Mouse (Mus musculus): ENCODE data around the gene Ovch2. TPM values are rescaled to one million over a fixed set of nuclear protein-coding genes. Genes with fewer than 3 reads are reported as not detected.

The Ovch2 gene
- polyA plus RNA-seq, 1 experiment from 2014 or later = not detected

DNA sequence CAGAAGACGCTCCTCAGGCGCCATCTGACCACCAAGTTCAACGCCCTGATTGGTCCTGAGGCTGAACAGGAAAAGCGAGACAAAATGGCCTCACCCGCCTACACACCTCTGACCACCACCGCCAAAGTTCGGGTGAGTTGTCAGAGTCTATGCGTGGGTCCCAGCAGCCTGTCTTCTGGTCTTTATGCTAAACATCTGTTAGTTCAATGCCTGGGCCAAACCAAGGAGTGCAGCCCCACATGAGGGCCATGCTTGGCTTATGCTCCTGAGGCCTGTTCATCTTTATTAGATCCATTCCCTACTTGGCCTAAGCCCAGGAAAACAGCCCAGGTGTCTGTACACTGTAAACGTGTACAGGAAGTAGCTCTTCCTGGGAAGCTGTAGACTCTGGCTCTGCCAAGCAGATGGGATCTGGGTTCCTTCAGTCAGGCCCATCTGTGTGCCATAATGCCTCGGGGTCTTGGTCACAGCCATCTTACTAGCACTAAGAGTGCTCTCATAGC is 58.0 kb downstream of the Ovch2 start:
- Histone ChIP-seq H3K9me3 (replicated peaks; ENCODE audit: control insufficient read depth, low read length) (no peaks in the 10 kb centered on the region), H3K36me3 (replicated peaks; ENCODE audit: control insufficient read depth, insufficient read depth, low read depth, low read length) (no peaks in the 10 kb centered on the region), H3K4me1 (ENCODE audit: control insufficient read depth, insufficient read depth, low read length) (no peaks in the 10 kb centered on the region), H3K4me2 (ENCODE audit: low read depth, low read length) (no peak overlapping the region), H3K27ac (replicated peaks; ENCODE audit: low read depth, low read length) (no peak overlapping the region), H3K27me3 (ENCODE audit: control insufficient read depth, insufficient read depth, low read length) (no peaks in the 10 kb centered on the region), H3K9ac (replicated peaks; ENCODE audit: low read length) (no peak overlapping the region), H3K4me3 (ENCODE audit: low read depth, low read length) (no peak overlapping the region)
- 87% methylated on average over 10 of the region's 10 CpGs for WGBS
- ATAC-seq (replicated peaks; ENCODE audit: insufficient number of reproducible peaks, low FRiP score, low TSS enrichment, low read depth) = no peak
- no peak for DNase-seq (ENCODE audit: low spot score)

DNA sequence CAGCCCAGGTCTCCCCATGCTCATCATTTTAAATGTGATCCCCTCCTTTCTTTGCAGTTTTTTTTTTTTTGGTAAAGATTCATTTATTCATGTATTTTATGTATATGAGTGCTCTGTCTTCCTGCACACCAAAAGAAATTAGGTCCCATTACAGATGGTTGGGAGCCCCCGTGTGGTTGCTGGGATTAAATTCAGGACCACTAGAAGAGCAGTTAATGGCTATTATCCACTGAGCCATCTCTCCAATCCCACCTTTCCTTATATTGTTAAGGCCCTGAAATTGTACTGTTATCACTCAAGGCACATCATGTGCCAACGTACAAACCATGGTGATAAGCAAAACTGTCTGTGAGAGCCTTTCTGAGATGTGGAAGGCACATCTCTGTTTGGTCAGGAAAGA is 62.3 kb downstream of the Ovch2 start:
- H3K9me3 ChIP-seq (replicated peaks; ENCODE audit: control insufficient read depth, low read length) = no peaks in the 10 kb centered on the region
- no peak for ATAC-seq (replicated peaks; ENCODE audit: insufficient number of reproducible peaks, low FRiP score, low TSS enrichment, low read depth)
- 41% methylated on average over 2 of the region's 2 CpGs for WGBS
- H3K4me1 ChIP-seq (ENCODE audit: control insufficient read depth, insufficient read depth, low read length) = no peaks in the 10 kb centered on the region
- no peak overlapping the region for H3K4me2 ChIP-seq (ENCODE audit: low read depth, low read length)
- H3K27ac ChIP-seq (replicated peaks; ENCODE audit: low read depth, low read length) = no peak overlapping the region
- peak; percentile 55 for DNase-seq (ENCODE audit: low spot score)
- no peak overlapping the region for H3K9ac ChIP-seq (replicated peaks; ENCODE audit: low read length)
- no peak overlapping the region for H3K4me3 ChIP-seq (ENCODE audit: low read depth, low read length)
- H3K36me3 ChIP-seq (replicated peaks; ENCODE audit: control insufficient read depth, insufficient read depth, low read depth, low read length) = no peaks in the 10 kb centered on the region
- no peaks in the 10 kb centered on the region for H3K27me3 ChIP-seq (ENCODE audit: control insufficient read depth, insufficient read depth, low read length)

DNA sequence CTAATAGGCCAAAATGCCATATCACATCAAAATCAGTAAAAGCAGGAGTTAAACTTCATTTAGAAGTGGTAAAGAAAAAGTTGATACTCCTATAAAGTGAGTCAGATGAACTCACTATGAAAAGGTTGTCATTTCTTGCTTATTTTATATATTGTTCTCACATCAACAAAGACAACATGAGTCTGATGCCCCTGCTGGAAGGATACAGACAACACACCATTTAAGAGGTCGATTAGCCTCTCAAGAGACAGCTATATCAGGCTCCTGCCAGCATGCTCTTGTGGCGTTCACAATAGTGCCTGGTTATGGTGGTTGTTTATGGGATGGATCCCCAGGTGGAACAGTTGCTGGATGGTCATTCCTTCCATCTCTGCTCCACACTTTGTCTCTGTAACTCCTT is 67.8 kb downstream of the Ovch2 start:
- 80% methylated on average over 2 of the region's 2 CpGs for WGBS
- ATAC-seq (replicated peaks; ENCODE audit: insufficient number of reproducible peaks, low FRiP score, low TSS enrichment, low read depth) (no peak), DNase-seq (ENCODE audit: low spot score) (no peak)
- Histone ChIP-seq H3K4me1 (ENCODE audit: control insufficient read depth, insufficient read depth, low read length) (no peaks in the 10 kb centered on the region), H3K9ac (replicated peaks; ENCODE audit: low read length) (no peak overlapping the region), H3K4me3 (ENCODE audit: low read depth, low read length) (no peak overlapping the region), H3K36me3 (replicated peaks; ENCODE audit: control insufficient read depth, insufficient read depth, low read depth, low read length) (no peaks in the 10 kb centered on the region; the same call in 1 of the 2 replicates), H3K9me3 (replicated peaks; ENCODE audit: control insufficient read depth, low read length) (no peaks in the 10 kb centered on the region), H3K27ac (replicated peaks; ENCODE audit: low read depth, low read length) (no peak overlapping the region), H3K27me3 (ENCODE audit: control insufficient read depth, insufficient read depth, low read length) (no peaks in the 10 kb centered on the region), H3K4me2 (ENCODE audit: low read depth, low read length) (no peak overlapping the region)

Other genes starting within 250 kb of the Ovch2 start
- 21.5 and 23.8 TPM in 2 replicates for gene Olfml1, start 233.8 kb downstream of the Ovch2 start, polyA plus RNA-seq (2014; fragmentation: Nextera tagmentation; extraction: Ambion mirVana)
- 17.8 and 19.2 TPM in 2 replicates for gene Ppfibp2, start 206.0 kb downstream of the Ovch2 start, polyA plus RNA-seq (2014; fragmentation: Nextera tagmentation; extraction: Ambion mirVana)
- gene 5330417H12Rik, start 176.0 kb downstream of the Ovch2 start, polyA plus RNA-seq (2014; fragmentation: Nextera tagmentation; extraction: Ambion mirVana) = not detected in 2 replicates
- 0.29 and 0.31 TPM in 2 replicates for gene Cyb5r2, start 43.2 kb downstream of the Ovch2 start, polyA plus RNA-seq (2014; fragmentation: Nextera tagmentation; extraction: Ambion mirVana)
- not detected in 2 replicates for gene Olfr467, start 11.1 kb upstream of the Ovch2 start, polyA plus RNA-seq (2014; fragmentation: Nextera tagmentation; extraction: Ambion mirVana)
- gene Olfr469, start 24.3 kb upstream of the Ovch2 start, polyA plus RNA-seq (2014; fragmentation: Nextera tagmentation; extraction: Ambion mirVana) = not detected in 2 replicates
- gene Olfr470, start 46.3 kb upstream of the Ovch2 start, polyA plus RNA-seq (2014; fragmentation: Nextera tagmentation; extraction: Ambion mirVana) = not detected in 2 replicates
- gene Olfr472, start 96.7 kb upstream of the Ovch2 start, polyA plus RNA-seq (2014; fragmentation: Nextera tagmentation; extraction: Ambion mirVana) = not detected in 2 replicates
- gene Olfr473, start 129.2 kb upstream of the Ovch2 start, polyA plus RNA-seq (2014; fragmentation: Nextera tagmentation; extraction: Ambion mirVana) = not detected in 2 replicates
- gene Olfr474, start 153.4 kb upstream of the Ovch2 start, polyA plus RNA-seq (2014; fragmentation: Nextera tagmentation; extraction: Ambion mirVana) = not detected in 2 replicates
- gene Olfr476, start 163.6 kb upstream of the Ovch2 start, polyA plus RNA-seq (2014; fragmentation: Nextera tagmentation; extraction: Ambion mirVana) = not detected in 2 replicates
- gene Olfr477, start 185.5 kb upstream of the Ovch2 start, polyA plus RNA-seq (2014; fragmentation: Nextera tagmentation; extraction: Ambion mirVana) = not detected in 2 replicates
- gene Olfr478, start 232.8 kb upstream of the Ovch2 start, polyA plus RNA-seq (2014; fragmentation: Nextera tagmentation; extraction: Ambion mirVana) = not detected in 2 replicates
- not detected in 2 replicates for gene Olfr479, start 249.5 kb upstream of the Ovch2 start, polyA plus RNA-seq (2014; fragmentation: Nextera tagmentation; extraction: Ambion mirVana)

All from embryonic facial prominence, embryonic 11.5 days (tissue).